Mouse (Mus musculus) forebrain, embryonic 15.5 days (tissue): ENCODE data around the gene Pspn. TPM values are rescaled to one million over a fixed set of nuclear protein-coding genes. Genes with fewer than 3 reads are reported as not detected.

Experiments
- ATAC-seq: fragments of 200-750 bp; cut with Nextera tagmentation; replicated peaks from 2 replicates; pipeline ENCODE4 v1.8.0; 2017; ENCODE audit warnings: mild to moderate bottlenecking, moderate TSS enrichment, moderate library complexity
- H3K27ac ChIP-seq: fragments of 300-500 bp; sonication (generic); replicated peaks from 2 replicates; pipeline ENCODE4 v1.5.1; 2015; ENCODE audit warnings: mild to moderate bottlenecking, inconsistent platforms
- H3K27me3 ChIP-seq: fragments of 300-500 bp; sonication (generic); 2 replicates; pipeline ENCODE4 v1.6.1; 2015; ENCODE audit warnings: inconsistent platforms
- H3K36me3 ChIP-seq: fragments of 300-500 bp; sonication (generic); 2 replicates; pipeline ENCODE4 v1.6.1; 2015; ENCODE audit warnings: mild to moderate bottlenecking, inconsistent platforms
- H3K4me1 ChIP-seq: fragments of 300-500 bp; sonication (generic); 2 replicates; pipeline ENCODE4 v1.6.1; 2015; ENCODE audit warnings: inconsistent platforms
- H3K4me2 ChIP-seq: fragments of 300-500 bp; sonication (generic); replicated peaks from 2 replicates; pipeline ENCODE4 v1.6.1; 2015; ENCODE audit warnings: mild to moderate bottlenecking, inconsistent platforms
- H3K4me3 ChIP-seq: fragments of 300-500 bp; sonication (generic); 2 replicates; pipeline ENCODE4 v1.5.1; 2015; ENCODE audit warnings: mild to moderate bottlenecking, inconsistent platforms
- H3K9ac ChIP-seq: fragments of 300-500 bp; sonication (generic); replicated peaks from 2 replicates; pipeline ENCODE4 v1.6.1; 2015; ENCODE audit warnings: mild to moderate bottlenecking, inconsistent platforms
- H3K9me3 ChIP-seq: fragments of 300-500 bp; sonication (generic); 2 replicates; pipeline ENCODE4 v1.6.1; 2016; ENCODE audit warnings: inconsistent platforms
- WGBS: fragments of 180-500 bp; shearing (Covaris S2); methylation state at CpG from one replicate; pipeline ENCODE4 v1.1.7; 2015; ENCODE audit warnings: mixed read lengths; 5-methylcytosine and 5-hydroxymethylcytosine counted together
- polyA plus RNA-seq: library from polyadenylated mRNA; unstranded; fragments of >200 nt; fragmentation: Nextera tagmentation; extraction: Ambion mirVana; gene quantifications from 2 replicates; pipeline ENCODE4 v1.2.1, GENCODE M21; 2015

Pspn gene
- polyA plus RNA-seq, 1 experiment from 2014 or later: 0.55 TPM

GRCm38 (mm10) chr17:56954871-56955270 is 44.9 kb downstream of the Pspn start:
- Histone ChIP-seq H3K36me3 (no peaks in the 10 kb centered on the region), H3K4me3 (no peak overlapping the region), H3K9ac (no peak overlapping the region), H3K9me3 (no peaks in the 10 kb centered on the region), H3K27me3 (no peaks in the 10 kb centered on the region), H3K4me2 (no peak overlapping the region), H3K4me1 (no peaks in the 10 kb centered on the region), H3K27ac (no peak overlapping the region)
- ATAC-seq: no peak
- 80% methylated on average over 7 of the region's 7 CpGs for WGBS

- no peak overlapping the region for H3K4me3 ChIP-seq
- no peak overlapping the region for H3K4me2 ChIP-seq
- WGBS: 95% methylated on average over 1 of the region's 1 CpGs
- ATAC-seq: no peak
- no peak overlapping the region for H3K27ac ChIP-seq
- H3K9ac ChIP-seq: no peak overlapping the region
- no peaks in the 10 kb centered on the region for H3K9me3 ChIP-seq
- H3K27me3 ChIP-seq: no peaks in the 10 kb centered on the region
- H3K4me1 ChIP-seq: no peaks in the 10 kb centered on the region
- H3K36me3 ChIP-seq: no peaks in the 10 kb centered on the region
Observed at GRCm38 (mm10) chr17:56952639-56953038, 47.2 kb downstream of the Pspn start.

GRCm38 (mm10) chr17:56950915-56951314 is 48.9 kb downstream of the Pspn start:
- no peak overlapping the region for H3K4me2 ChIP-seq
- H3K27ac ChIP-seq: no peak overlapping the region
- no peak overlapping the region for H3K9ac ChIP-seq
- H3K4me3 ChIP-seq: no peak overlapping the region
- 12% methylated on average over 3 of the region's 3 CpGs for WGBS
- H3K36me3 ChIP-seq: no peaks in the 10 kb centered on the region
- no peak for ATAC-seq
- no peaks in the 10 kb centered on the region for H3K9me3 ChIP-seq
- H3K4me1 ChIP-seq: no peaks in the 10 kb centered on the region
- no peaks in the 10 kb centered on the region for H3K27me3 ChIP-seq

Other genes with a start within 250 kb of the Pspn start
- gene Nrtn, start 242.5 kb downstream of the Pspn start, polyA plus RNA-seq: 0.97 and 1.2 TPM in 2 replicates
- 72.1 and 74.3 TPM in 2 replicates for gene Dus3l, start 235.3 kb downstream of the Pspn start, polyA plus RNA-seq
- gene Prr22, start 229.8 kb downstream of the Pspn start, polyA plus RNA-seq: 0.66 and 0.73 TPM in 2 replicates
- 4.4 and 4.5 TPM in 2 replicates for gene Rfx2, start 169.0 kb downstream of the Pspn start, polyA plus RNA-seq
- gene Acsbg2, start 125.6 kb downstream of the Pspn start, polyA plus RNA-seq: not detected in 2 replicates
- gene 1700061G19Rik, start 124.5 kb downstream of the Pspn start, polyA plus RNA-seq: 0.43 and 0.50 TPM in 2 replicates
- 88.4 and 91.1 TPM in 2 replicates for gene Mllt1, start 64.6 kb downstream of the Pspn start, polyA plus RNA-seq
- not detected in 2 replicates for gene Acer1, start 17.9 kb downstream of the Pspn start, polyA plus RNA-seq
- gene Clpp, start 9.7 kb downstream of the Pspn start, polyA plus RNA-seq: 162 and 175 TPM in 2 replicates
- 43.7 and 46.2 TPM in 2 replicates for gene Alkbh7, start 2.7 kb downstream of the Pspn start, polyA plus RNA-seq
- gene Gtf2f1, start 11.3 kb upstream of the Pspn start, polyA plus RNA-seq: 80.4 and 81.7 TPM in 2 replicates
- gene Gm17949, start 11.5 kb upstream of the Pspn start, polyA plus RNA-seq: 0.31 and 0.47 TPM in 2 replicates
- gene Khsrp, start 31.5 kb upstream of the Pspn start, polyA plus RNA-seq: 35.2 and 37.0 TPM in 2 replicates
- not detected in 2 replicates for gene Slc25a41, start 41.6 kb upstream of the Pspn start, polyA plus RNA-seq
- gene Crb3, start 59.1 kb upstream of the Pspn start, polyA plus RNA-seq: 1.3 and 2.0 TPM in 2 replicates
- gene Slc25a23, start 59.8 kb upstream of the Pspn start, polyA plus RNA-seq: 27.6 and 29.1 TPM in 2 replicates
- gene Dennd1c, start 78.5 kb upstream of the Pspn start, polyA plus RNA-seq: 3.9 and 4.4 TPM in 2 replicates
- gene Tubb4a, start 87.8 kb upstream of the Pspn start, polyA plus RNA-seq: 239 and 253 TPM in 2 replicates
- 10.2 and 10.3 TPM in 2 replicates for gene Tnfsf9, start 105.3 kb upstream of the Pspn start, polyA plus RNA-seq
- 0.28 TPM in 1 of 2 replicates, not detected in the other for gene Cd70, start 149.8 kb upstream of the Pspn start, polyA plus RNA-seq
- gene Tnfsf14, start 194.2 kb upstream of the Pspn start, polyA plus RNA-seq: not detected in 2 replicates
- 0.59 and 0.93 TPM in 2 replicates for gene C3, start 228.1 kb upstream of the Pspn start, polyA plus RNA-seq
- gene Gpr108, start 248.4 kb upstream of the Pspn start, polyA plus RNA-seq: 17.0 and 17.7 TPM in 2 replicates
- gene Trip10, start 249.4 kb upstream of the Pspn start, polyA plus RNA-seq: 12.4 and 15.4 TPM in 2 replicates